Mouse (Mus musculus): Measurements from ENCODE around the gene Ly6g6c.

Ly6g6c gene

GRCm38 (mm10) chr17:35057090-35057489, 8.1 kb upstream of the Ly6g6c start:
- DNase-seq: no peak

GRCm38 (mm10) chr17:35058316-35058715, 6.9 kb upstream of the Ly6g6c start:
- no peak for DNase-seq

- peak; percentile 93 to 95 for DNase-seq
Measured at GRCm38 (mm10) chr17:35058911-35059892, 6.0 kb upstream of the Ly6g6c start, which contains the start of gene Ddah2. Gene Ddah2, plus strand, starts transcription at chr17:35059035.

DNA sequence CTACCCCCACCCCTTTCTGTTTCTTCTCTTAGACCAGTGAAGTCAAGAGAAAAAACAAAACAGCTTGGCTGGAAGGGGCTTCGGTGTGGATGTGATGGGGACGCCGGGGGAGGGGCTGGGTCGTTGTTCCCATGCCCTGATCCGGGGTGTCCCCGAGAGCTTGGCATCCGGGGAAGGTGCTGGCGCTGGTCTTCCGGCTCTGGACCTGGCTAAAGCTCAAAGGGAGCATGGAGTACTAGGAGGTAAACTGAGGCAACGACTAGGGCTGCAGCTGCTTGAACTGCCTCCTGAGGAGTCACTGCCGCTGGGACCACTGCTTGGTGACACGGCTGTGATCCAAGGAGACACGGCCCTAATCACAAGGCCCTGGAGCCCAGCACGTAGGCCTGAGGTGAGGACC, 5.1 kb upstream of the Ly6g6c start:
- peak in 1 of 2 experiments; percentile 50 for DNase-seq

DNA sequence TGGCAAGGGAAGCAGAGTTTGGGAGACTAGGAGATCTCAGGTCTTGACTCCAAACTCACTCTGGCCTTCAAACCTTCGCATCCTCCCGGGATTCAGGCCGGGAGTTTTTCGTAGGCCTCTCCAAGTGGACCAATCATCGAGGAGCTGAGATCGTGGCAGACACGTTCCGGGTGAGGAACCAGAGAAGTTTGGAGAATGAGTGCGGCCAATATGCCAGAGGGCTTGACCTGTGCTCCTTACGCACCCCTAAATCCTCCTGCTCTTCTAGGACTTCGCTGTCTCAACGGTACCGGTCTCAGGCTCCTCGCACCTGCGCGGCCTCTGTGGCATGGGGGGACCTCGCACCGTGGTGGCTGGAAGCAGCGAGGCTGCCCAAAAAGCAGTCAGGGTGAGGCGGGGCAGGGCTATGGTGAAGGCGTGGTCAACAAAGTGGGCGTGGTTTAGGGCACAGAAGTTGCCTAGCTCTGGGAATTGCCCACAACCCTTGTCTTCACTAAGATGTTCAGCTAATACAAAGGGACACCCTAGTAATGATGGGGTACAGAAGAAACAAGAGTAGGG, 4.4 kb upstream of the Ly6g6c start:
- DNase-seq: peak; percentile 47 to 58

- DNase-seq: peak in 1 of 2 experiments; percentile 23
Measured at GRCm38 (mm10) chr17:35061299-35061698, 3.9 kb upstream of the Ly6g6c start.

- no peak for DNase-seq
Measured at GRCm38 (mm10) chr17:35063466-35063865, 1.7 kb upstream of the Ly6g6c start.

DNA sequence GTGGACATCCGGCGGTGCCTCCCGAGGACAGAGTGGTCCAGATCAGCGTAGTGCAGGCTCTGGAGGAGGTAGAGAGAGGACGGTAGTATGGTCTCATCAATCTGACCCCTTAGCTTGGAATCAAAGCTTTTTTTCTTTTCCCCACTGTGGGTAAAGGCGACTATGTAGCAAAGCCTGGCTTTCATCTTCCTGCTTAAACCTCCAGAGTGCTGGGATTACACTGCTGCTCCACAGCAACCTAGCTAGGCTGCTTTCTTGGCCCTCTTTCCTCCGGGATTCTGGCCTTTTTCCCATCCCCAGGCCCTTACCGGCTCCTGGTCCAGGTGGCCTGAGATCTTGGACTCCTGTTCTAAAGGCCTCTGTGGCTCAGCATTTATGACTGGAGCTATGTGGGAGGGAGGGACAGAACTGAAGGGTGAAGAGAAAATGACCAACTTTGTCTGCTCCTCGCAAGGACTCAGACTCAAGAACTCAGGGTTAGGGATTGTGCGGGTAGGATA, 760 bp upstream of the Ly6g6c start:
- no peak for DNase-seq

- DNase-seq: no peak
Measured at GRCm38 (mm10) chr17:35066084-35066483, 896 bp downstream of the Ly6g6c start, which contains the start of gene Mpig6b. Gene Mpig6b, minus strand, starts transcription at chr17:35066184.

- no peak for DNase-seq
Measured at GRCm38 (mm10) chr17:35068213-35068914, 3.2 kb downstream of the Ly6g6c start.

DNA sequence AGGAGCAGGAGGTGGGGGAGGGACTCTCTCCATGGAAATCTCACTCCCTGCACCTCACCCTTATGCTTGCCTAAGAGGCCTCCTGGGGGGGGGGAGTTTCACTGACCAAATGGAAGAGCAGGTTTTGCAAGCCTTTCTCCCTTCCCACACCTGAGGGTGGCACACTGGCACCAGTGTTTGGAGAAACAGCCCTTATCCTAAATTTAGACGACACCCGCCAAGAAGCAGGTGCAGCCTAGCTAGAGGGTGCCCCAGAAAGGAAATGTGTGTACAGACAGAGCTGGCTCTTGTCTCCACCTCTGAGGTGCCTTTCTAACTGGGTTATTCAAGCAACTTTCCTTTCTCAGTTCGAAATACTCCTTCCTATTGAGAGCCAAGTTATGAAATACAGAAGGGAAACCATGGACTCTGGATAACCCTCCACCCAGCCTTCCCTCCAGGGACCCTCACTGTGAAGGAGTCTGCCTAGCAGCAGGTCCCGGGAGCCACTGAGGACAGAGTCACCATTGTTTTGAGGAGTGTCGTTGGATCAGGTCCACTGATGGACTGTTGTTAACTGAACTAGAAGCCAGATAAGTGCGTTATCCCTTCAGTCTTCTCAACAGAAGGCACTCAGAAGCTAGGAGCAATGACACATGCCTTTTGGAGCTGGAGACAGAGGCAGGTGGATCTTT, 5.5 kb downstream of the Ly6g6c start:
- DNase-seq: no peak

DNA sequence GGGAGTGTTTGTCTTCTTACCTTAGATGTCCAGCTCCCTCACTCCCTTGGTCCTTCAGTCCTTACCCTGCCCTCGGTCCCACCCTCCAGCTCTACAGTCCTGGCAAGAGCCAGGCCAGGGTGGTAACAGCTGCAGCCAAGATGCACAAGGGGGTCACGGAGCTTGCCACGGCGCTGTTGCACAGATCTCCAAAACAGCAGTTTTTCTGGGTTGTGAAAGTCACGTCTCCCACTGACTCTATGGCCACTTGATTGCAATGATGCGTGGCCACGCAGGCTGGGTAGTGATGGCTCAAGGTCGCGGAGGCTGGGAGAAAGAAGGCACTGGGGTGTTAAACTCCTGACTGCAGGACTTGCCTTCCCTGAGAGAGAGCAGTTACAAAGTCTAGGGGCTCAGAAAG, 6.3 kb downstream of the Ly6g6c start:
- DNase-seq: peak in 1 of 2 experiments; percentile 59

- DNase-seq: no peak
Measured at GRCm38 (mm10) chr17:35074097-35074496, 8.9 kb downstream of the Ly6g6c start.

GRCm38 (mm10) chr17:35076507-35077176, 11.5 kb downstream of the Ly6g6c start, which contains the start of gene Ly6g6e:
Gene Ly6g6e, plus strand, starts transcription at chr17:35076902.
- no peak for DNase-seq

DNA sequence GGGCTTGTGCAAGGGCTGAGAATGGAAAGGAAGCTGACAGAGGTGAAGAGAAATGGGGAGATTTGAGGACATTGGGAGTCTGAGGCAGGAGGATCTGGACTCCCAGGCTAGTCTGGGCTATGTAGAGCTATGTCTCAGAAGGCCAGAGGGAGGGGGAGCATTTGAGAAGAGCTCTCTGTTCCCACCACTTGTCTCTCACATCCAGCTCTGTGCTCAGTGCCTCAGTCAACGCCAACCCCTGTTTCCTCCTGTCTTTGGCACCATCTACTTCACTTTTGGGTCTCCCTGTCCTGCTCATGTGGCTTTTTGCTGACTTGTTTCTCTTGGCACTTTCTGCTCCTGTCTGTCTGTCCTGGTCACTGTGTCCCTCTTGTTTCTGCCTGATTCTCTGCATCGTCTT, 12.1 kb downstream of the Ly6g6c start:
- no peak for DNase-seq

DNA sequence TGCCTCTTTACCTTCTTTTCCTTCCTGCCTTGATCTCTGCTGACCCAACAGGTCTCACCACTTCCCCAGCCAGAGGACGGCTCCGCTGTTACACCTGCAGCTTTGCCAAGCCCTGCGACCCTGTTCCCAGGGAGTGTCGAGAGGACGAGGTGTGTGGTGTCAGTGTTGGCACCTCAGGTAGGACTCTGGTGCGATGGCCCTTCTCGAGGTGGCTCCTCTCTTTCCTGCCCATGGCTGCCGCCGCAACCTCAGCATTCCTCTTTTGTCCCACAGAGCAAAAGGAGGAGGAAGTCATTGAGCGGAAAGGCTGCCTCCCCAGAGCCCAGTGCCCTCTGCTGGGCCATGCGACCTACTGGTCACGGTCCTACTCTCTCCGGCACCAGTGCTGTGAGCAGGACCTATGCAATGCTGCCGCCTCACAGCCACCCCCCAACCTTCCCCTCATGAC, 12.6 kb downstream of the Ly6g6c start, which contains the start of gene Ly6g6d:
TSS of gene Ly6g6d (minus strand) at position 280 of the 448 bp plus-strand sequence.
- DNase-seq: peak; percentile 73 to 87

- no peak for DNase-seq
Measured at GRCm38 (mm10) chr17:35079778-35080177, 14.6 kb downstream of the Ly6g6c start.

GRCm38 (mm10) chr17:35080248-35080647, 15.1 kb downstream of the Ly6g6c start:
- no peak for DNase-seq

GRCm38 (mm10) chr17:35080710-35081109, 15.5 kb downstream of the Ly6g6c start:
- no peak for DNase-seq

DNA sequence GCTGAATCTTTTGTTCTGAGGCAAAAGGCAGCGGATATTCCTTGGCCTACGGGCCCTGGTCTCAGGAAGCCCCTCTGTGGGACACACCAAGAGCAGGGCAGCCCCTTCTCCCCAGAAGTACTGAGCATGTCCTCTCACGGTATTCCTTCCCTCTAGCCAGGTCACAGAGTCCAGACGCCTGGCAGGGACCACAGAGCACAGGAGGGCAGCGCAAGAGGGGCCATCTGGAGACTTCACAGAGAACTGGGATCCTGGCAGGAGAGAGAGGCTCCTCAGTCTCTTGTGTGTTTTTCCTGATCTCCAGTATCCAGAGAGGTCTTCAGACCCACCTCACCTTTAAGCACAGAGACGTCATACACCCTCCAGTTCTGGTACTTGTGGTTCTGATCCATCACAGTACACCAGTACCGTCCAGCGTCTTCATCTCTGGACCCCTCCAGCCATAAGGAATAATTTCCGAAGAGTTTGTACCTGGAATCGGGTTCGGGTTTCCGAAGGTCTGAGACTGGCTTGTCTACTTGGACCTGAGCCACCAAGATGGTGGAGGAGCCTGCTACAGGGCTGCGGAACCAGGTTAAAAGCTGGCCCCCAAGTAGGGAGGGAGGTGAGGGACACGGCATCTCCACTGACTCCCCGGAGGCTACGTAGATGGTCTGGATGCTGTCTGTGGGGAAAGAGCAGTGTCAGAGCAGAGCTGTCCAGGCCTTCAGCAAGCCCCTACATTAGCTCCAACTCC, 17.8 kb downstream of the Ly6g6c start:
- DNase-seq: no peak
